Mouse (Mus musculus) thymus, postnatal 14 days (tissue): ENCODE measurements around the gene Cdkal1.

Experiments
- DNase-seq: peaks from one replicate; pipeline ENCODE4 v3.0.0; 2021

The Cdkal1 gene

DNA sequence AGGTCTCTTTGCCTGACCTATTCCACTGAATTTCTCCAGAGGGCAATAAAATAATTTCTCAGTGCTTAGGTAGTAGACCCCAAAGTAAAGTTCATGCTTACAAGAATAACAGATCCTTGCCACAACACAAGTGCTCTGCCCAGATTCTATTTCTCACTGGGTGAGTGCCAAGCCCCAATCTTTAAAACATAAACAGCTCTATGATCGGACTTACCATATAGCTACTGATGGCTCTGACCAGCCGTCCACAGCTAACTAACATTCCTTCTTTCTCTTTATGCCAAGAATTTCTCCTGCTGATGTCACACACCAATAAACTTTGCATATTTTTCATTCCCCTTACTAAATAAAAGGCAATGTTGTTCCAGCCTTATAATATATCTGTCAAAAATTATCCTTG, 283.0 kb downstream of the Cdkal1 start:
- no peak for DNase-seq

- DNase-seq = no peak
These were observed 289.8 kb downstream of the Cdkal1 start for GRCm38 (mm10) chr13:29565710-29566109.

GRCm38 (mm10) chr13:29559188-29559587, 296.3 kb downstream of the Cdkal1 start:
- DNase-seq = no peak

- DNase-seq = no peak
These were observed 300.2 kb downstream of the Cdkal1 start for GRCm38 (mm10) chr13:29555160-29555785.

DNA sequence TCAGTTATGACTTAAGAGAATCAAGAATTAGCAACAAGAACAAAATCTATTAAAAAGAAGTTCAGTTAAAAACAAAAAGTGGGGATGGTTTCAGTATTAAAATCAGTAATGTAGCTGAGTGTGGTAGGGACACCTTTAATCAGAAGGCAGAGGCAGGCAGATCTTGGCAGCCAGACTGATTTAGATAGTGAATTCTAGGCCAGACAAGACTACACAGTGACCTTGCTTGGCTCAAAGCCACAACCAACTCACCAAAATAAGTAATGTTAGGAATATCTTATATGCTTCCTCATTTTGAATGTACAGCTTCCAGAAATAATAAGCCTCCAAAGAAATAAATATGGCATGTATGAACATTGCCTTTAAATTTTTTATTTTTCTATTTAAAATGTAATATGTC, 301.7 kb downstream of the Cdkal1 start:
- no peak for DNase-seq

DNA sequence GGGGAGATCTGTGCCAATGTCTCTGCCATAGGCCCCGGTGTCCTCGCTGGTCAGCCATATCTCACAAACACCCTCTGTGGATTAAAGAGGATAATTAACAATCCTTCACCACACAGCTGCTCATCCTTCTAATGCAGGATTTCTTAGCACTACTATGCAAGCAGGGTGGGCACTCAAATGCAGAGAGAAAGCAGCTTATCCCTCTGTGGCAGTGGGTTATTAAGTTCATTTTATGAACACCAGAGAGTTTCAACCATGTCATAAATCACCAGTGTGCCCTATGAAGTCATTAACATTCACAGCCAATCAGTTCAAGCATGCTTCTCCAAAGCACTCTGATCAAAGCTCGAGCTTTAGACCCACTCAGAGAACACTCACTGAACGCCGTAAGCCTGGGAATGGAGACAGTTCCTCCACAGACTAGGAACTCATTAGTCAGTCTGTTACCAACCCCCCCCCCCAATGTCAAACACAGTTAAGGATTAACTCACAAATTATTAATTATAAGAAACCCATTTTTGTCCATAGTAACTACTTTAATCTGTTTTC, 303.1 kb downstream of the Cdkal1 start:
- no peak for DNase-seq

DNA sequence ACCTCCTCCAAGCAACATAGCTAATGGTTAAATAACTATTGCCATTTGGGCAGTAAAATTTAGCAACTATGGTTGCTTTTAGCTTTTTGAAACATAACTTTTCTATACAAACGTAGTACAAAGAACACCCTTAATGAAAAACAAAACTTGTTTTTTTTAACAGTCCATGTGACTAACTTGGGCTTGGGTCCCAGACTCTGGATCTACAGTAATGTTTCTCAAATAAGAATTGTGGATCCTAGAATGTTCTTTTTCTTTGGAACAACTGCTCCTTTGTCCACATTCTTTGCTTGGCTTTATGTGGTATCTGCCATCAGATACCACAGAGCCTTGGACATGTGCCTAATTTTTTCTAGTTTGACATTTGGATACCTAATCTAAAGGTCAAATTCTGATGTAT, 304.6 kb downstream of the Cdkal1 start:
- no peak for DNase-seq

DNA sequence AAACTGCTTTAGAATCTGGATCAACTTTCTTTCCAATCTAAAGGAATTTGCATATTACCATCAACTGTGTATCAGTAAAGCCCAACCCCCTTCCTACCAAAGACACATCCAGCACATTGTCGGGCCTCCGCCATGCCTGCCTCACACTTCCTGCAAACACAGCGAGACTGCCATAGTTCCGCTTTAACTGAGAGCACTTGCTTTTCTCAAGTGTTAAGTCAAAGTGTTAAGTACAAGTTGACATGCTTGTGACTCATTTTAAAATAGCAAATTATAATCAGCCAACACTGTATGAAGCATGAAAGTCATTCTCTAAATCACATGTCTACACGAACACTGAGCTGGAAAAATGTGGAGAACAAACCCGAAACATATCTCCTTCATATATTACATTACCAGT, 305.3 kb downstream of the Cdkal1 start:
- DNase-seq = no peak

GRCm38 (mm10) chr13:29549761-29550160, 305.7 kb downstream of the Cdkal1 start:
- DNase-seq = no peak

GRCm38 (mm10) chr13:29537906-29538305, 317.6 kb downstream of the Cdkal1 start:
- no peak for DNase-seq

- no peak for DNase-seq
These were observed 321.9 kb downstream of the Cdkal1 start for GRCm38 (mm10) chr13:29533586-29533985.

DNA sequence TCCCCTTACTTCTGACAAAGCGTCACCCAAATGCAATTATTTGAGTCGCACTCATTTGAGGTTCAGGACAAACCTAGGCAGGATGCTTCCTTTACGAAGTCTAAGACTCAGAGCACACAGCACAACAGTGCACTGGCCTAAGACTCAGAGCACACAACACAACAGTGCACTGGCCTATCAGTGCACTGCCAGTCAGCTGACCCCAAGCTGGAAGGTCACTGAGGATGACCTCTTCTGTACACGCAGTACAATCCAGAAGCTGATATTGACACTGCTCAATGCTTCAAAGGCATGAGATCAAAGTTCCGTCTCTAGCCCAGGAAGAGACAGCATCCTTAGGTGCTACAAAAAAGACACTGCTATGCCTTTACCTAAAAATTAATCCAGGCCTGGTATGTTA, 327.1 kb downstream of the Cdkal1 start:
- no peak for DNase-seq

GRCm38 (mm10) chr13:29521321-29521720, 334.2 kb downstream of the Cdkal1 start:
- DNase-seq = no peak

GRCm38 (mm10) chr13:29514071-29514470, 341.4 kb downstream of the Cdkal1 start:
- no peak for DNase-seq

GRCm38 (mm10) chr13:29504861-29505568, 350.5 kb downstream of the Cdkal1 start:
- no peak for DNase-seq

DNA sequence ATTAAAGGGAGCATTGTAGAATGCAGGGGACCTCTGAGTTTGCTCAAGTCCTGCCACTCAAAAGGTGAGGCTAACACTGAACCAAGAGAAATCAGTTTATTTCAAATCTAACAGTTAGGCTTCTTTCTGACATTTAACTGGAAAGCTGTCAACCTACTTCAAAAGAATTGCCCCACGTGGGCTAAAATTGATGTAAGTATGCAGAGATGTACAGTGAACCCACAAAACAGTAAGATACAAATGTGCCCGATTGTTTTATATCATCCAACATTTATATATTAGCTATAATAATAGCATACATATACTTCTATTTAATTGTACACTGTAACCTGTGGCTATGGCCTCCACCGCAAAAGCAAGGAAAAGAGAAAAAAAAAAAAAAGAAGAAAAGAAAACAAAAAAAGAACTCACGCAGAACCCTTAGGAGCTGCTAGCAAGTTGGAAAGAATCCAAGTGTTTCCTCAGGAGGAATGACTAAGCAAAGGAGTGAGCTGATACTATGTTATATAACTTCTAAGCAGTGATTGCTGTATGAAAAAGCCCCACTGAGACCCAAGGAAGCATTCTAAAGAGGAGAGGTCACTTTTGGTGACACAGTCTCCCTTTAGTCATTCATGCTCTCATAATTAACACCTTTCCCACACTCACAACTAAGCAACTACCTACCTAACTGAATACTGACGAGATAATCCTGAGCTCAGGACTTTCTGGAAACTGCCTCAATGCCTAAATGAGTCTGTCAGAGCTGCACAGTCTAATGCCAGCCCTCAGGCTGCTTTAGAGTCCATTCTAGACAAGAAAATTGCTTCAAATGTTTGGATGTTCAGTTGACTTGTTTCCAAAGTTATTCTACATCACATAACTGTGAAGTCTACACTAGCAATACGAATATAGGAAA, 352.1 kb downstream of the Cdkal1 start:
- DNase-seq = no peak

DNA sequence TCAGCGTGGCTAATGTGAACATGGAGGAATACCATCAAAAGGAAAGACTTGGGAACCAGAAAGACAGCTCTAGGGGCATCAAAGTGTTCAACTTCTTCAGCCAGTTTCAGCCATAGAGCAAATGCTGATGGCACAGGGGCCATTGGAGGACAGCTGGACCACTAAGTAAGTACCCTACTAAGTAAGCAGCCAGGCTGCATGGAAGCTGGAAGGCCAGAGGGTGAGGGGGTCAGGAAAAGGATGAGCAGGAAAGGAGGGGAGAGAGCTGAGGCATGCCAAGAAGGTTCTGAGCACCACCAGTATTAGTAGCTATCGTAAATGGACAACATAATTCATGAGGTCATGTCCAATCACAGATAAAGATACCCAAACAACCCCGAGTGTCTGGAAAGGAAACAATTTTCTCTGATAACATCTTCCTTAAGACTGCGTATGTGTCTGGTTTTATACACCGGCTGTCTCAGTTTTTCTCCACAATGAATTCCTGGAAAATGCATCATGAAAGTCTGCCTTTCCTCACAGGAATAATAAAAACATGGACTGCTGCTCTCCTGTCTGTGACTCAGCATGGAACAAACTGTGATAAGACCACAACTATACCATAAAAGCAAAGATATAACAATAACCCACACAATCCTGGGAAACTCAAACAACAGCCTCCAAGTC, 352.9 kb downstream of the Cdkal1 start:
- DNase-seq = no peak

DNA sequence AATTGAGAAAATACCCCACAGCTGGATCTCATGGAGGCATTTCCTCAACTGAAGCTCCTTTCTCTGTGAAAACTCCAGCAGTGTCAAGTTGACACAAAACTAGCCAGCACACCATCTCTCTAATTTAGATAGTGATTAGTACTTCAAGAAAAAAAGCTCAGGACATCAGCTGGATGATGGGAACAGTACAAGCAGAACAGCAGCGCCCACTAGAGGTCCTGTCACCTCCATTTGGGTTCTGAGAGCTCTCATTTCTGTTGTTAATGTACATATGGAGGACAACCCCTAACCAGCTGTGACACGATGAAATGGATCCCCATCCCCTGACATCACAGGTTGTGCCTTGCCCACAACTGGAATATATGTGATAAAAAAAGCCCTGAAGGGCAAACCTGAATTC, 354.3 kb downstream of the Cdkal1 start:
- DNase-seq = no peak

DNA sequence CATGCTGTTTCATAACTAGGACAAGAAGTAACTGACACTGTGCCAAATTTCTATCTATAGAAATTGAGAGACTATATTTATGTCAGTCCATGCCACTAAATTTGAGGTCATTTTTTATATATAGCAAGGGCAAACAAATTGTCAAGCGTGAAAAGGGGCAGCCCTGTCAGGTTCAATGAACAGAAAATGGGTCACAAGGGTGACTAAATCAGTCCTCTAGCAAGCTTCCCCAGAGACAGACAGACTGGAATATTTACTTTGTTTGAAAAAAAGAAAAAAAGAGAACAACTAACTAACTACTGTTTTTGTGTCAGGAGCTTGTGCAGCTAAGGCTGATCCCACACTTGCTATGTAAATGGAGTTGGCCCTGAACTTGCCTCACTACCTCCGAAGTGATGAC, 355.7 kb downstream of the Cdkal1 start:
- no peak for DNase-seq

- DNase-seq = no peak
These were observed 358.2 kb downstream of the Cdkal1 start for GRCm38 (mm10) chr13:29497286-29497685.

- no peak for DNase-seq
These were observed 365.1 kb downstream of the Cdkal1 start for GRCm38 (mm10) chr13:29490341-29490740.

- DNase-seq = no peak
These were observed 366.0 kb downstream of the Cdkal1 start for GRCm38 (mm10) chr13:29489476-29489875.

DNA sequence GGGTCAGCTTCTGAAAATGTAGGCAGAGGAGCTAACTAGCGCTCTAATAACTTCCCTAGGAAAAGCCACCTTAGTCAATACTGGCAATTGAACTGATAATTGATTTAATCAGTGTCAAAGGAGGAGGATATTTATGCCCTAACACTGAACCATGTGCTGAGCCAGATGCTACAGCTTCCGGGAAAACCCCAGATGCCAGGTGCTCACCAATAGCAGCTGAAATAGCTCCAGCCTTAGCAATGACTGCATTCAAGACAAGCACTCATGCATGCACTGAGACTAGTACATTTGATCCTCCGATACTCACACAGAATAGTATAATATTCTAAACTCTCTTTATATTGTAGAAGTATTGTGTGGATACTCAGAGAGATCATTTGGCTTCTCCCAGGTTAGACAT, 368.8 kb downstream of the Cdkal1 start:
- DNase-seq = no peak
